Mouse (Mus musculus) heart, postnatal 0 days (tissue): ENCODE results near the gene Psmc3ip.

Source experiments
- CTCF ChIP-seq: IDR thresholded peaks from 2 replicates; pipeline ENCODE4 v1.5.1; 2016; ENCODE audit warnings: antibody characterized with exemption, control low read depth, low read depth
- EP300 ChIP-seq: IDR thresholded peaks from 2 replicates; pipeline ENCODE4 v1.6.1; 2016; ENCODE audit warnings: antibody characterized with exemption, low read depth

GRCm38 (mm10) chr11:101050359-101050758, 44.9 kb downstream of the Psmc3ip start:
- TF ChIP-seq CTCF (no peak), EP300 (no peak)
